Mouse (Mus musculus) limb, embryonic 10.5 days (tissue): ENCODE measurements around the gene Atl3. TPM values are rescaled to one million over a fixed set of nuclear protein-coding genes. Genes with fewer than 3 reads are reported as not detected.

Source experiments
- DNase-seq: peaks from one replicate; pipeline ENCODE4 v3.0.0-alpha.2; 2017; ENCODE audit warnings: low spot score
- H3K27ac ChIP-seq: fragments of 300-500 bp; sonication (generic); 2 replicates; pipeline ENCODE4 v1.5.1; 2016; ENCODE audit warnings: mild to moderate bottlenecking
- H3K27me3 ChIP-seq: fragments of 300-500 bp; sonication (generic); 2 replicates; pipeline ENCODE4 v1.6.1; 2016; ENCODE audit warnings: low read depth, mild to moderate bottlenecking; ENCODE audit not compliant: poor library complexity, severe bottlenecking
- H3K36me3 ChIP-seq: fragments of 300-500 bp; sonication (generic); 2 replicates; pipeline ENCODE4 v1.6.1; 2016; ENCODE audit warnings: mild to moderate bottlenecking, moderate library complexity
- H3K4me1 ChIP-seq: fragments of 300-500 bp; sonication (generic); 2 replicates; pipeline ENCODE4 v1.6.1; 2016
- H3K4me3 ChIP-seq: fragments of 300-500 bp; sonication (generic); 2 replicates; pipeline ENCODE4 v1.5.1; 2016; ENCODE audit warnings: mild to moderate bottlenecking, moderate library complexity
- H3K9me3 ChIP-seq: fragments of 300-500 bp; sonication (generic); replicated peaks from 2 replicates; pipeline ENCODE4 v1.6.1; 2016; ENCODE audit warnings: mild to moderate bottlenecking
- WGBS: fragments of 180-500 bp; shearing (Covaris S2); methylation state at CpG from one replicate; pipeline ENCODE4 v1.1.7; 2016; 5-methylcytosine and 5-hydroxymethylcytosine counted together
- polyA plus RNA-seq: library from polyadenylated mRNA; unstranded; fragments of >200 nt; fragmentation: Nextera tagmentation; extraction: Ambion mirVana; gene quantifications from 2 replicates; pipeline ENCODE4 v1.2.1, GENCODE M21; 2016

The Atl3 gene
- polyA plus RNA-seq, 1 experiment from 2014 or later = 7.6 TPM

- Histone ChIP-seq H3K4me3 (no peak overlapping the region), H3K27me3 (no peaks in the 10 kb centered on the region), H3K27ac (no peak overlapping the region), H3K4me1 (0 out of 2 replicates have a peak, but pooled peaks cover 3% of the 10 kb centered on the region), H3K36me3 (peaks cover 49% of the 10 kb centered on the region), H3K9me3 (no peaks in the 10 kb centered on the region)
- no peak for DNase-seq
- WGBS = 94% methylated on average over 1 of the region's 1 CpGs
These were observed 22.6 kb downstream of the Atl3 start for GRCm38 (mm10) chr19:7516437-7516836.

GRCm38 (mm10) chr19:7521619-7522018 lies 27.8 kb downstream of the Atl3 start:
- peaks cover 54% of the 10 kb centered on the region for H3K36me3 ChIP-seq
- 95% methylated on average over 3 of the region's 3 CpGs for WGBS

GRCm38 (mm10) chr19:7522856-7523255 lies 29.0 kb downstream of the Atl3 start:
- no peak for DNase-seq
- 98% methylated on average over 2 of the region's 2 CpGs for WGBS
- peaks cover 45% of the 10 kb centered on the region for H3K36me3 ChIP-seq

More at GRCm38 (mm10) chr19:7521619-7522018, 27.8 kb downstream of the Atl3 start:
- DNase-seq = no peak
- Histone ChIP-seq H3K4me1 (no peaks in the 10 kb centered on the region), H3K27ac (no peak overlapping the region), H3K27me3 (no peaks in the 10 kb centered on the region), H3K4me3 (no peak overlapping the region), H3K9me3 (no peaks in the 10 kb centered on the region)

GRCm38 (mm10) chr19:7523292-7523691 lies 29.5 kb downstream of the Atl3 start:
- 93% methylated on average over 1 of the region's 1 CpGs for WGBS
- H3K9me3 ChIP-seq = no peaks in the 10 kb centered on the region
- H3K36me3 ChIP-seq = peaks cover 45% of the 10 kb centered on the region
- H3K27me3 ChIP-seq = no peaks in the 10 kb centered on the region
- no peak for DNase-seq
- no peak overlapping the region for H3K4me3 ChIP-seq
- H3K27ac ChIP-seq = no peak overlapping the region
- no peaks in the 10 kb centered on the region for H3K4me1 ChIP-seq

More at GRCm38 (mm10) chr19:7522856-7523255, 29.0 kb downstream of the Atl3 start:
- Histone ChIP-seq H3K27me3 (no peaks in the 10 kb centered on the region), H3K4me1 (no peaks in the 10 kb centered on the region), H3K27ac (no peak overlapping the region), H3K4me3 (no peak overlapping the region), H3K9me3 (no peaks in the 10 kb centered on the region)

GRCm38 (mm10) chr19:7523781-7524180 lies 29.9 kb downstream of the Atl3 start:
- H3K9me3 ChIP-seq = no peaks in the 10 kb centered on the region
- no peaks in the 10 kb centered on the region for H3K4me1 ChIP-seq
- peaks cover 41% of the 10 kb centered on the region for H3K36me3 ChIP-seq
- no peak for DNase-seq
- no peak overlapping the region for H3K27ac ChIP-seq
- no peaks in the 10 kb centered on the region for H3K27me3 ChIP-seq
- no peak overlapping the region for H3K4me3 ChIP-seq

- Histone ChIP-seq H3K36me3 (peaks cover 41% of the 10 kb centered on the region), H3K9me3 (no peaks in the 10 kb centered on the region), H3K4me1 (no peaks in the 10 kb centered on the region), H3K27ac (no peak overlapping the region), H3K4me3 (no peak overlapping the region), H3K27me3 (no peaks in the 10 kb centered on the region)
- WGBS = 79% methylated on average over 3 of the region's 3 CpGs
- DNase-seq = no peak
These were observed 31.0 kb downstream of the Atl3 start for GRCm38 (mm10) chr19:7524879-7525278.

- no peak overlapping the region for H3K4me3 ChIP-seq
- H3K27me3 ChIP-seq = no peaks in the 10 kb centered on the region
- peak; percentile 59 for DNase-seq
- peaks cover 49% of the 10 kb centered on the region for H3K36me3 ChIP-seq
- H3K27ac ChIP-seq = no peak overlapping the region
- H3K9me3 ChIP-seq = no peaks in the 10 kb centered on the region
- 62% methylated on average over 7 of the region's 7 CpGs for WGBS
- no peaks in the 10 kb centered on the region for H3K4me1 ChIP-seq
These were observed 35.0 kb downstream of the Atl3 start for GRCm38 (mm10) chr19:7528639-7529428.

GRCm38 (mm10) chr19:7531906-7532305 lies 38.1 kb downstream of the Atl3 start:
- no peak for DNase-seq
- Histone ChIP-seq H3K27ac (no peak overlapping the region), H3K27me3 (no peaks in the 10 kb centered on the region), H3K4me1 (no peaks in the 10 kb centered on the region), H3K9me3 (no peaks in the 10 kb centered on the region), H3K36me3 (peaks cover 50% of the 10 kb centered on the region), H3K4me3 (no peak overlapping the region)
- WGBS = 91% methylated on average over 5 of the region's 5 CpGs

GRCm38 (mm10) chr19:7533891-7534290 lies 40.1 kb downstream of the Atl3 start:
- 95% methylated on average over 5 of the region's 5 CpGs for WGBS
- no peak for DNase-seq
- Histone ChIP-seq H3K4me3 (no peak overlapping the region), H3K4me1 (no peaks in the 10 kb centered on the region), H3K9me3 (no peaks in the 10 kb centered on the region), H3K36me3 (peaks cover 44% of the 10 kb centered on the region), H3K27ac (no peak overlapping the region), H3K27me3 (no peaks in the 10 kb centered on the region)

- no peak for DNase-seq
- H3K27ac ChIP-seq = no peak overlapping the region
- H3K36me3 ChIP-seq = no peaks in the 10 kb centered on the region
- no peaks in the 10 kb centered on the region for H3K27me3 ChIP-seq
- 87% methylated on average over 3 of the region's 3 CpGs for WGBS
- no peaks in the 10 kb centered on the region for H3K9me3 ChIP-seq
- no peaks in the 10 kb centered on the region for H3K4me1 ChIP-seq
- H3K4me3 ChIP-seq = no peak overlapping the region
These were observed 55.1 kb downstream of the Atl3 start for GRCm38 (mm10) chr19:7548924-7549323.

GRCm38 (mm10) chr19:7551550-7552300 lies 57.9 kb downstream of the Atl3 start:
- Histone ChIP-seq H3K4me3 (no peak overlapping the region), H3K36me3 (no peaks in the 10 kb centered on the region), H3K27ac (no peak overlapping the region), H3K9me3 (no peaks in the 10 kb centered on the region), H3K27me3 (peaks cover 5% of the 10 kb centered on the region; the same call in 1 of the 2 replicates), H3K4me1 (no peaks in the 10 kb centered on the region)
- WGBS = 67% methylated on average over 4 of the region's 4 CpGs
- DNase-seq = no peak

- Histone ChIP-seq H3K27me3 (peaks cover 6% of the 10 kb centered on the region; the same call in 1 of the 2 replicates), H3K27ac (no peak overlapping the region), H3K36me3 (no peaks in the 10 kb centered on the region), H3K4me3 (no peak overlapping the region), H3K9me3 (no peaks in the 10 kb centered on the region), H3K4me1 (peaks cover 2% of the 10 kb centered on the region; the same call in 1 of the 2 replicates)
- WGBS = 79% methylated on average over 2 of the region's 2 CpGs
- no peak for DNase-seq
These were observed 58.4 kb downstream of the Atl3 start for GRCm38 (mm10) chr19:7552301-7552673.

GRCm38 (mm10) chr19:7553441-7553840 lies 59.6 kb downstream of the Atl3 start:
- no peak overlapping the region for H3K4me3 ChIP-seq
- no peak overlapping the region for H3K27ac ChIP-seq
- no peaks in the 10 kb centered on the region for H3K36me3 ChIP-seq
- DNase-seq = no peak
- H3K27me3 ChIP-seq = peaks cover 15% of the 10 kb centered on the region
- no peaks in the 10 kb centered on the region for H3K9me3 ChIP-seq
- H3K4me1 ChIP-seq = peaks cover 14% of the 10 kb centered on the region
